Mouse (Mus musculus) intestine, embryonic 15.5 days (tissue): ENCODE measurements around the gene Jagn1. TPM values are rescaled to one million over a fixed set of nuclear protein-coding genes. Genes with fewer than 3 reads are reported as not detected.

ENCODE experiments used
- ATAC-seq: fragments of 200-750 bp; cut with Nextera tagmentation; 2 replicates; pipeline ENCODE4 v1.8.0; 2017; ENCODE audit warnings: moderate TSS enrichment, moderate library complexity
- H3K27ac ChIP-seq: fragments of 300-500 bp; sonication (generic); 2 replicates; pipeline ENCODE4 v1.5.1; 2015; ENCODE audit warnings: mild to moderate bottlenecking, inconsistent platforms
- H3K27me3 ChIP-seq: fragments of 300-500 bp; sonication (generic); replicated peaks from 2 replicates; pipeline ENCODE4 v1.6.1; 2015; ENCODE audit warnings: inconsistent platforms
- H3K36me3 ChIP-seq: fragments of 300-500 bp; sonication (generic); 2 replicates; pipeline ENCODE4 v1.6.1; 2015; ENCODE audit warnings: inconsistent platforms
- H3K4me1 ChIP-seq: fragments of 300-500 bp; sonication (generic); replicated peaks from 2 replicates; pipeline ENCODE4 v1.6.1; 2015; ENCODE audit warnings: inconsistent platforms
- H3K4me2 ChIP-seq: fragments of 300-500 bp; sonication (generic); replicated peaks from 2 replicates; pipeline ENCODE4 v1.6.1; 2015; ENCODE audit warnings: mild to moderate bottlenecking, inconsistent platforms
- H3K4me3 ChIP-seq: fragments of 300-500 bp; sonication (generic); replicated peaks from 2 replicates; pipeline ENCODE4 v1.5.1; 2015; ENCODE audit warnings: inconsistent platforms
- H3K9ac ChIP-seq: fragments of 300-500 bp; sonication (generic); 2 replicates; pipeline ENCODE4 v1.6.1; 2015; ENCODE audit warnings: inconsistent platforms
- H3K9me3 ChIP-seq: fragments of 300-500 bp; sonication (generic); 2 replicates; pipeline ENCODE4 v1.6.1; 2016; ENCODE audit warnings: inconsistent platforms
- WGBS: fragments of 180-500 bp; shearing (Covaris S2); methylation state at CpG from one replicate; pipeline ENCODE4 v1.1.7; 2015; 5-methylcytosine and 5-hydroxymethylcytosine counted together
- polyA plus RNA-seq: library from polyadenylated mRNA; unstranded; fragments of >200 nt; fragmentation: Nextera tagmentation; extraction: Ambion mirVana; gene quantifications from 2 replicates; pipeline ENCODE4 v1.2.1, GENCODE M21; 2015

The Jagn1 gene
- polyA plus RNA-seq, 1 experiment from 2014 or later = 83.8 TPM

DNA sequence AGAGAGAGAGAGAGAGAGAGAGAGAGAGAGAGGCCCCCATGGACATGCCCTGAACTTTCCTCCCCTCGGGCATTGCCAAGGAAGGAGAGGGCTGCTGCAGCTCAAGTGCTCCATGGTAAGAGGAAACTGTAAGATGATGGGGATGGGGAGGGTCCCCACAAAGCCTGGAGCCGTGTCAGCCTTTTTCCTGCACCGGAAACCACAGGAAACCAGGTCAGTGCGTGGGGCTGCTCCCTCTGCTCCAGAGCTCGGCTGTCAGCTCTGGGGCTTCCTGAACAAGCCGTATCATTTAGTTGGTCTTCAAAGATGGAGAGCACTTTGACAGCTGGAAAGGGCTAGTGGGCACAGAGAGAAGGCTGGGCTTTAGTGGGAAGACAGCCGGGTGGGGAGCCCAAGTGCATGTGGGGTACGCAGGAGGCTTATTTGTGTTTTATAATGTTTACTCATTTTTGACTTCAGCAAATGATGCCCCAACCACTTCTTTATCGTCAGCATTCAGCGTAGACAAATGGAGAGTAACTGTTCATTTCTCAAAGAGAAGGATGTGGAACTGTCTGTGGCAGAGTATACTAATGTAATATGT, 15.7 kb downstream of the Jagn1 start, which contains the start of gene Il17re:
TSS of gene Il17re (plus strand) at position 533 of the 583 bp plus-strand sequence.
- Histone ChIP-seq H3K4me2 (peak within 1 kb of the TSS; percentile 42), H3K27ac (peak within 1 kb of the TSS; percentile 59; the same call in 1 of the 2 replicates), H3K27me3 (no peaks in the 10 kb centered on the region), H3K36me3 (no peaks in the 10 kb centered on the region), H3K4me1 (no peaks in the 10 kb centered on the region), H3K9me3 (no peaks in the 10 kb centered on the region), H3K4me3 (peak within 1 kb of the TSS; percentile 17; the same call in 1 of the 2 replicates), H3K9ac (0 out of 2 replicates have a peak within 1 kb of the TSS, but pooled peaks have one; percentile 23)
- 59% methylated on average over 10 of the region's 10 CpGs for WGBS
- no peak for ATAC-seq

GRCm38 (mm10) chr6:113458635-113459034, 16.3 kb downstream of the Jagn1 start:
- H3K4me3 ChIP-seq = peak overlapping the region; percentile 17; the same call in 1 of the 2 replicates

GRCm38 (mm10) chr6:113464040-113464439, 21.7 kb downstream of the Jagn1 start:
- no peak overlapping the region for H3K4me2 ChIP-seq
- no peak overlapping the region for H3K4me3 ChIP-seq
- no peaks in the 10 kb centered on the region for H3K36me3 ChIP-seq
- H3K27ac ChIP-seq = no peak overlapping the region
- no peaks in the 10 kb centered on the region for H3K9me3 ChIP-seq
- no peaks in the 10 kb centered on the region for H3K27me3 ChIP-seq
- ATAC-seq = no peak
- H3K9ac ChIP-seq = no peak overlapping the region
- peaks cover 3% of the 10 kb centered on the region; the same call in 1 of the 2 replicates for H3K4me1 ChIP-seq
- 68% methylated on average over 7 of the region's 7 CpGs for WGBS

More at GRCm38 (mm10) chr6:113458635-113459034, 16.3 kb downstream of the Jagn1 start:
- peak; percentile 92 for ATAC-seq
- 42% methylated on average over 10 of the region's 10 CpGs for WGBS
- Histone ChIP-seq H3K36me3 (no peaks in the 10 kb centered on the region), H3K27me3 (no peaks in the 10 kb centered on the region), H3K4me1 (no peaks in the 10 kb centered on the region), H3K27ac (peak overlapping the region; percentile 59; the same call in 1 of the 2 replicates), H3K9me3 (no peaks in the 10 kb centered on the region), H3K4me2 (peak overlapping the region; percentile 42), H3K9ac (0 out of 2 replicates have a peak overlapping the region, but pooled peaks have one; percentile 23)

DNA sequence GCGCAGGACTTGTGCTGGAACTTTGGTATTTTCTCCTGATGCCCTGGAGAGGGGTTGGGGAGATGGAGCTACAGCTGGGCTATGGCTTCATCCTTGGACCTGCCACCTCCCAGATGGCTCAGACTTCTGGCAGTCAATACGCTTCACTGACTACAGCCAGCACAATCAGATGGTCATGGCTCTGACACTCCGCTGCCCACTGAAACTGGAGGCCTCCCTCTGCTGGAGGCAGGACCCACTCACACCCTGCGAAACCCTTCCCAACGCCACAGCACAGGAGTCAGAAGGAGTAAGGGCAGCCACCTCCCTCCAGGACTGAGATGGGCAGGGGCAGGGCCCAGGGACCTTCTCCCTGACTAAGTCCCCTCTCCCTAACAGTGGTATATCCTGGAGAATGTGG, 23.2 kb downstream of the Jagn1 start:
- no peak overlapping the region for H3K27ac ChIP-seq
- peaks cover 12% of the 10 kb centered on the region for H3K4me1 ChIP-seq
- no peak overlapping the region for H3K9ac ChIP-seq
- no peaks in the 10 kb centered on the region for H3K36me3 ChIP-seq
- no peaks in the 10 kb centered on the region for H3K9me3 ChIP-seq
- no peaks in the 10 kb centered on the region for H3K27me3 ChIP-seq
- no peak overlapping the region for H3K4me2 ChIP-seq
- 54% methylated on average over 5 of the region's 5 CpGs for WGBS
- ATAC-seq = no peak
- H3K4me3 ChIP-seq = no peak overlapping the region

- no peaks in the 10 kb centered on the region for H3K27me3 ChIP-seq
- H3K4me1 ChIP-seq = peaks cover 23% of the 10 kb centered on the region
- no peaks in the 10 kb centered on the region for H3K9me3 ChIP-seq
- no peak overlapping the region for H3K9ac ChIP-seq
- H3K27ac ChIP-seq = no peak overlapping the region
- ATAC-seq = no peak
- WGBS = 74% methylated on average over 3 of the region's 3 CpGs
- H3K4me3 ChIP-seq = no peak overlapping the region
- peak overlapping the region; percentile 92 for H3K4me2 ChIP-seq
- no peaks in the 10 kb centered on the region for H3K36me3 ChIP-seq
These were observed 26.1 kb downstream of the Jagn1 start for GRCm38 (mm10) chr6:113468512-113468911.

- Histone ChIP-seq H3K4me2 (peak overlapping the region; percentile 92), H3K9ac (peak overlapping the region; percentile 47), H3K4me3 (peak overlapping the region; percentile 42), H3K4me1 (peaks cover 23% of the 10 kb centered on the region), H3K27me3 (no peaks in the 10 kb centered on the region), H3K9me3 (no peaks in the 10 kb centered on the region), H3K27ac (no peak overlapping the region), H3K36me3 (no peaks in the 10 kb centered on the region)
- peak; percentile 61 for ATAC-seq
- 13% methylated on average over 9 of the region's 9 CpGs for WGBS
These were observed 26.7 kb downstream of the Jagn1 start for GRCm38 (mm10) chr6:113469021-113469420.

DNA sequence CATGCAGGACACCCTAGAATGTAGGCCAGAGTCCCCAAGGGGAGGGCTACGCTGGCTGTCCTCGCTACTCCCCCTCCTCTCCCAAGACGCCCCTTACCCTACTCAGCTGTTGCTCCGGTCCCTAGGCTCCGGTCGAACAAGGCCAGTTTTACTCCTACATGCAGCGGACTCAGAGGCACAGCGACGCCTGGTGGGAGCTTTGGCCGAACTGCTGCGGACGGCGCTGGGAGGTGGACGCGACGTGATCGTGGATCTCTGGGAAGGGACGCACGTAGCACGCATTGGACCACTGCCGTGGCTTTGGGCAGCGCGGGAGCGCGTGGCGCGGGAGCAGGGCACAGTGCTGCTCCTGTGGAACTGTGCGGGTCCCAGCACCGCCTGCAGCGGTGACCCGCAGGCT, 27.1 kb downstream of the Jagn1 start:
- under 1% methylated on average over 31 of the region's 31 CpGs for WGBS
- peak overlapping the region; percentile 47 for H3K9ac ChIP-seq
- no peak overlapping the region for H3K27ac ChIP-seq
- H3K9me3 ChIP-seq = no peaks in the 10 kb centered on the region
- H3K27me3 ChIP-seq = no peaks in the 10 kb centered on the region
- peaks cover 23% of the 10 kb centered on the region for H3K4me1 ChIP-seq
- no peaks in the 10 kb centered on the region for H3K36me3 ChIP-seq
- peak overlapping the region; percentile 42 for H3K4me3 ChIP-seq
- peak overlapping the region; percentile 92 for H3K4me2 ChIP-seq
- peak; percentile 70 for ATAC-seq

DNA sequence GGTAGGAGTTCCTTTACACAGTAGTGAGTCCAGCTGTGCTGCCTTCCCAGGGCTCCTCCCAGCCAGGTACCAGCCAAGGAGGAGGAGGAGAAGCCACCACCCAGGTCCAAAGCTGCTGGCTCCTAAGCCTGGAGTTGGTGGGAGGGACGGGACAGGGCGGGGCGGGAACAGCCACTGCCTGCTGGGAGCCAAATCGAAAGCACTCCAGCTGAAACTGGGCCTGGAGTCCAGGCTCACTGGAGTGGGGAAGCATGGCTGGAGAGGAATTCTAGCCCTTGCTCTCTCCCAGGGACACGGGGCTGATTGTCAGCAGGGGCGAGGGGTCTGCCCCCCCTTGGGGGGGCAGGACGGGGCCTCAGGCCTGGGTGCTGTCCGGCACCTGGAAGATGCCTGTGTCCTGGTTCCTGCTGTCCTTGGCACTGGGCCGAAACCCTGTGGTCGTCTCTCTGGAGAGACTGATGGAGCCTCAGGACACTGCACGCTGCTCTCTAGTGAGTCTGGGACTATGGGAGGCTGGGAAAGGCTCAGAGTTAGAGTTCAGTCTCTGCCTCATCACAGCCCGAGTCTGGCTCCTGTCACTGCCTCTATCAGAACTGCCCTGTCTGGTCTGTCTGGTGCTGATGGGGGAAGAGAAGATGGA, 29.0 kb downstream of the Jagn1 start, which contains the start of gene Il17rc:
TSS of gene Il17rc (plus strand) at position 131 of the 640 bp plus-strand sequence.
- Histone ChIP-seq H3K9me3 (no peaks in the 10 kb centered on the region), H3K27me3 (no peaks in the 10 kb centered on the region), H3K4me1 (peaks cover 23% of the 10 kb centered on the region), H3K9ac (peak within 1 kb of the TSS; percentile 55), H3K27ac (peak within 1 kb of the TSS; percentile 63), H3K36me3 (no peaks in the 10 kb centered on the region), H3K4me3 (peak within 1 kb of the TSS; percentile 30), H3K4me2 (peak within 1 kb of the TSS; percentile 67)
- ATAC-seq = peak; percentile 75
- WGBS = 17% methylated on average over 12 of the region's 12 CpGs

- Histone ChIP-seq H3K4me2 (peak overlapping the region; percentile 67), H3K36me3 (no peaks in the 10 kb centered on the region), H3K27ac (peak overlapping the region; percentile 63), H3K4me1 (peaks cover 23% of the 10 kb centered on the region), H3K9ac (peak overlapping the region; percentile 55; the same call in 1 of the 2 replicates), H3K27me3 (no peaks in the 10 kb centered on the region), H3K9me3 (no peaks in the 10 kb centered on the region), H3K4me3 (no peak overlapping the region; the same call in 1 of the 2 replicates)
- ATAC-seq = peak; percentile 9; the same call in 1 of the 2 replicates
- 66% methylated on average over 10 of the region's 10 CpGs for WGBS
These were observed 29.7 kb downstream of the Jagn1 start for GRCm38 (mm10) chr6:113472061-113472460.

DNA sequence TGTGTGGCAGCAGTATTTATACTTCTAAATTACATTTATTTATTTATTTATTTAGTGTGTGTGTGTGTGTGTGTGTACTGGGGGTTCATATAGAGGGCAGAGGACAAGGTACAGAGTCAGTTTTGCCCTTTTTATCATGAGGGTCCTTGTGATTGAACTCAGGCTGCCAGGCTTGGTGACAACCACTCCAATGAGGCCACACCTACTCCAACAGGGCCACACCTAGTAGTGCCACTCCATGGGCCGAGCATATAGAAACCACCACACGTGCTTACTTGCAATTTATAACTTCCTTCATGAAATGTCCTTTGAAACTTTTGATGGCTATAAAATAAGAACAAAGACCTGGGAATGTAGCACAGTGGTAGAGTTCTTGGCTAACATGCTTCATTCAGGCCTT, 30.9 kb downstream of the Jagn1 start:
- 48% methylated on average over 2 of the region's 2 CpGs for WGBS
- ATAC-seq = peak; percentile 46
- no peaks in the 10 kb centered on the region for H3K36me3 ChIP-seq
- no peak overlapping the region for H3K27ac ChIP-seq
- H3K9me3 ChIP-seq = no peaks in the 10 kb centered on the region
- H3K9ac ChIP-seq = no peak overlapping the region
- no peaks in the 10 kb centered on the region for H3K27me3 ChIP-seq
- H3K4me3 ChIP-seq = no peak overlapping the region
- H3K4me1 ChIP-seq = peaks cover 23% of the 10 kb centered on the region
- H3K4me2 ChIP-seq = no peak overlapping the region

DNA sequence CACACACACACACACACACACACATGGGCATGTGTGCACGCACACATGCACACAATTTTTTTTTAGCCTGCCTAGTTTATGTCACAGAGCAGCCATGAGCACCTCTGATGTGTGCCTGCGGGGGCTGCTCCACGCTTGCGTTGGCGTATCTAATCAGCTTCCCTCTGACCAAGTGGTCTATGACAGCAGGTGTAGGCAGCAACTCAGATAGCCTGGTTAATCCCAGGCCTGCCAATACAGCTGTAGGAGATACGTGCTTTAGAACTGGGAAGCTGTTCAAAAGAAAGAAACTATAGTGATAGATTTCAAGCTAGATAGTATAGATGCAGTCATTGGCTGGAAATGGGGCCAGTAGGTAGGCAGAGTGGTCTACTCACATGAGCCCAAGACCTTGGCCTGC, 31.3 kb downstream of the Jagn1 start:
- H3K36me3 ChIP-seq = no peaks in the 10 kb centered on the region
- no peak overlapping the region for H3K4me3 ChIP-seq
- H3K9me3 ChIP-seq = no peaks in the 10 kb centered on the region
- ATAC-seq = no peak
- 86% methylated on average over 6 of the region's 6 CpGs for WGBS
- no peaks in the 10 kb centered on the region for H3K27me3 ChIP-seq
- no peak overlapping the region for H3K4me2 ChIP-seq
- no peak overlapping the region for H3K9ac ChIP-seq
- H3K4me1 ChIP-seq = peaks cover 23% of the 10 kb centered on the region
- no peak overlapping the region for H3K27ac ChIP-seq

- H3K4me1 ChIP-seq = peaks cover 4% of the 10 kb centered on the region
- H3K9me3 ChIP-seq = no peaks in the 10 kb centered on the region
- H3K4me2 ChIP-seq = no peak overlapping the region
- peaks cover 20% of the 10 kb centered on the region for H3K27me3 ChIP-seq
- ATAC-seq = 0 out of 2 replicates have a peak, but pooled peaks have one; percentile 7
- no peaks in the 10 kb centered on the region for H3K36me3 ChIP-seq
- no peak overlapping the region for H3K4me3 ChIP-seq
- H3K9ac ChIP-seq = no peak overlapping the region
- 23% methylated on average over 7 of the region's 7 CpGs for WGBS
- H3K27ac ChIP-seq = no peak overlapping the region
These were observed 35.0 kb downstream of the Jagn1 start for GRCm38 (mm10) chr6:113477353-113477752.
